Mouse (Mus musculus) limb, embryonic 14.5 days (tissue): ENCODE data around the gene Pbld2. TPM values are rescaled to one million over a fixed set of nuclear protein-coding genes. Genes with fewer than 3 reads are reported as not detected.

ENCODE experiments used
- ATAC-seq: fragments of 200-750 bp; cut with Nextera tagmentation; 2 replicates; pipeline ENCODE4 v1.8.0; 2017; ENCODE audit warnings: low read depth, moderate number of reproducible peaks, moderate TSS enrichment; ENCODE audit not compliant: low FRiP score
- DNase-seq: peaks from one replicate; pipeline ENCODE4 v3.0.0-alpha.2; 2015; ENCODE audit warnings: low spot score
- H3K27ac ChIP-seq: fragments of 300-500 bp; sonication (generic); replicated peaks from 2 replicates; pipeline ENCODE4 v1.5.1; 2014; ENCODE audit warnings: low read depth, mild to moderate bottlenecking, low read length, moderate library complexity, mixed read lengths
- H3K27me3 ChIP-seq: fragments of 300-500 bp; sonication (generic); 2 replicates; pipeline ENCODE4 v1.6.1; 2014; ENCODE audit warnings: low read length, mixed read lengths; ENCODE audit not compliant: control insufficient read depth, insufficient read depth
- H3K36me3 ChIP-seq: fragments of 300-500 bp; sonication (generic); 2 replicates; pipeline ENCODE4 v1.6.1; 2014; ENCODE audit warnings: mild to moderate bottlenecking, low read length, moderate library complexity, mixed read lengths; ENCODE audit not compliant: control insufficient read depth, insufficient read depth
- H3K4me1 ChIP-seq: fragments of 300-500 bp; sonication (generic); 2 replicates; pipeline ENCODE4 v1.6.1; 2014; ENCODE audit warnings: antibody characterized with exemption, low read length, mixed read lengths; ENCODE audit not compliant: control insufficient read depth, insufficient read depth
- H3K4me2 ChIP-seq: fragments of 300-500 bp; sonication (generic); replicated peaks from 2 replicates; pipeline ENCODE4 v1.6.1; 2014; ENCODE audit warnings: low read depth, mild to moderate bottlenecking, low read length, moderate library complexity; ENCODE audit not compliant: severe bottlenecking
- H3K4me3 ChIP-seq: fragments of 300-500 bp; sonication (generic); replicated peaks from 2 replicates; pipeline ENCODE4 v1.5.1; 2014; ENCODE audit warnings: low read length
- H3K9ac ChIP-seq: fragments of 300-500 bp; sonication (generic); 2 replicates; pipeline ENCODE4 v1.6.1; 2014; ENCODE audit warnings: mild to moderate bottlenecking, low read depth, low read length, moderate library complexity; ENCODE audit not compliant: severe bottlenecking
- H3K9me3 ChIP-seq: fragments of 300-500 bp; sonication (generic); 2 replicates; pipeline ENCODE4 v1.6.1; 2016; ENCODE audit warnings: low read length; ENCODE audit not compliant: control insufficient read depth
- POLR2A ChIP-seq: fragments of 200-500 bp; IDR thresholded peaks from 2 replicates; pipeline ENCODE4 v1.8.0; 2012; ENCODE audit warnings: inconsistent platforms, mild to moderate bottlenecking, moderate library complexity, borderline replicate concordance; ENCODE audit not compliant: insufficient read depth, insufficient read length; ENCODE audit errors: extremely low read depth
- WGBS: fragments of 180-500 bp; shearing (Covaris S2); extraction: QIAGEN DNeasy Blood & Tissue Kit; methylation state at CpG from one replicate; pipeline ENCODE4 v1.1.7; 2014; 5-methylcytosine and 5-hydroxymethylcytosine counted together
- polyA plus RNA-seq, 2 experiments: library from polyadenylated mRNA; depleted of rRNA in 1 of 2; stranded (reverse) in 1 of 2; unstranded in 1 of 2; fragments of >200 nt; fragmentation: Nextera tagmentation in 1 of 2; extraction: Ambion mirVana in 1 of 2; gene quantifications; 2 replicates each; pipeline versions ENCODE4 v1.2.1 to v1.2.3; 2012 to 2014

Pbld2 gene
- polyA plus RNA-seq, 2 experiments: 0.52 to 2.1 TPM

DNA sequence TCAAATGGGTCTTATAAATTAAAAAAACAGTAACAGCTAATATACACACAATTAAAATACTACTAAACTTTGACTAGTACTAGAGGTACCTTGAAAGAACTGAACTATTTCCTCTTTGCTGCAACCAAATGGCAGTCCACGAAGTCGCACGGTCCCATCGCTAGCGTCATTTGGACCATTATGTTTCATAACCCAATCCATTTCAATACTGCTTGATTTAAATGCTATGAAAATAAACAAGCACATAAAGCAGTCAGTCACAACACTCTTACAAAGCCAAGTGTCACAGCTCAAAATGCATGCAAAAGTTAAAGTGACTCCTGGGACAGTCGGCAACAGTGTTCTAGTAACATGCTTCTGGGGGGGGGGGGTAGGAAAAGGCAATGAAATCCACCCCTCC is 4.8 kb upstream of the Pbld2 start:
- no peak overlapping the region for H3K27ac ChIP-seq
- DNase-seq: no peak
- ATAC-seq: no peak
- 80% methylated on average over 6 of the region's 6 CpGs for WGBS
- H3K9ac ChIP-seq: no peak overlapping the region
- no peaks in the 10 kb centered on the region for H3K27me3 ChIP-seq
- no peak for TF ChIP-seq POLR2A
- H3K9me3 ChIP-seq: no peaks in the 10 kb centered on the region
- no peak overlapping the region for H3K4me3 ChIP-seq
- H3K36me3 ChIP-seq: peaks cover 41% of the 10 kb centered on the region
- no peak overlapping the region for H3K4me2 ChIP-seq
- peaks cover 12% of the 10 kb centered on the region for H3K4me1 ChIP-seq

DNA sequence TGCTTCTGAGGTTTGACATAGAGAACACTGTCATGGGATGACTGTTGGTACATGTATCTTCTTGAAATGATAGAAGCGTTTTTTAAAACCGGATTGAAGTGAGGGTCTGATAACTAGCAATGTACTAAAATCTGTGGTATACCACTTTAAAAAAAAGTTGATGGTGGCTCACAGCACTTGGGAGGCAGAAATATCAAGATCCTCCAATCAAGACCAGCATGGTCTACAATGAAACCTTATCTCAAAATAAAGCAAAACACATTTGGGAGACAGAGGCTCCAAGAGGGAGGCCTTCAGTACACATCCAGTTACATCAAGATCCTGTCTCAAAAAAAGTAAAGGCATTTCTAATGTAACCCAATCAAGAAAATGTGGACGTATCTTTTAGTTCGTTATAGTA is 2.4 kb upstream of the Pbld2 start:
- peak overlapping the region; percentile 100; the same call in 1 of the 2 replicates for H3K9ac ChIP-seq
- 0 out of 2 replicates have a peak overlapping the region, but pooled peaks have one; percentile 13 for H3K27ac ChIP-seq

DNA sequence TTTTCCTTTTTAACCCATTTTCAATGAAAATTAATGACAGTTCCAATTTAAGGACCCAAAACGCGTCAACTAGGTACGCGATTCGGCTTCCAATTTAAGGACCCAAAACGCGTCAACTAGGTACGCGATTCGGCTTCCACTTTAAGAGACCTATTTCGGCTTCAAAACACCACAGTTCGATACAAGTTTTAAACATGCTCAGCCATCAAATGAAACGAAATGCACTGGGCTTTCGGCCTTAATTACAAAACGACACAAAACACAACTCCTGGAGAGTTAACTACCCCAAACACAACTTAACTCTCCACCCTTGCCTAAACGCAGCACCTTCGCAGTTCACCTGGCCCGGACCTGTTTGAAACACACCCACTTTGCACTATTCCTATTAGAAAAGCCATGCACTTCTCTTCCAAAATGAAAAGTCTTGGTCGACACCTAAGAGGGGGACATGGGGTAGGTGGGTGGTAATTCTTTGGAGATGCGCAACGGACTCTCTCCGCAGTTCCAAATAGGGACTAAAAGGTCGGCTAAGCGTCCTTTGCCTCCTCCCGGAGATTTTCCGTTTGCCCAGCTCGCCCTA is 1.5 kb upstream of the Pbld2 start:
- peak overlapping the region; percentile 94 for H3K4me3 ChIP-seq
- H3K9me3 ChIP-seq: no peaks in the 10 kb centered on the region
- peak overlapping the region; percentile 59 for H3K4me2 ChIP-seq
- peak; percentile 5 for DNase-seq
- WGBS: under 1% methylated on average over 27 of the region's 27 CpGs
- peak overlapping the region; percentile 100 for H3K27ac ChIP-seq
- peak overlapping the region; percentile 100 for H3K9ac ChIP-seq
- H3K4me1 ChIP-seq: peaks cover 23% of the 10 kb centered on the region
- ATAC-seq: no peak
- no peaks in the 10 kb centered on the region for H3K27me3 ChIP-seq
- no peak for TF ChIP-seq POLR2A
- peaks cover 7% of the 10 kb centered on the region; the same call in 1 of the 2 replicates for H3K36me3 ChIP-seq

More for the DNA sequence above, 2.4 kb upstream of the Pbld2 start:
- peak overlapping the region; percentile 94 for H3K4me3 ChIP-seq
- no peaks in the 10 kb centered on the region for H3K9me3 ChIP-seq
- no peak for ATAC-seq
- 63% methylated on average over 4 of the region's 4 CpGs for WGBS
- H3K36me3 ChIP-seq: peaks cover 17% of the 10 kb centered on the region
- H3K27me3 ChIP-seq: no peaks in the 10 kb centered on the region
- DNase-seq: peak; percentile 7
- peak overlapping the region; percentile 59 for H3K4me2 ChIP-seq
- peaks cover 23% of the 10 kb centered on the region for H3K4me1 ChIP-seq
- TF ChIP-seq POLR2A: no peak

DNA sequence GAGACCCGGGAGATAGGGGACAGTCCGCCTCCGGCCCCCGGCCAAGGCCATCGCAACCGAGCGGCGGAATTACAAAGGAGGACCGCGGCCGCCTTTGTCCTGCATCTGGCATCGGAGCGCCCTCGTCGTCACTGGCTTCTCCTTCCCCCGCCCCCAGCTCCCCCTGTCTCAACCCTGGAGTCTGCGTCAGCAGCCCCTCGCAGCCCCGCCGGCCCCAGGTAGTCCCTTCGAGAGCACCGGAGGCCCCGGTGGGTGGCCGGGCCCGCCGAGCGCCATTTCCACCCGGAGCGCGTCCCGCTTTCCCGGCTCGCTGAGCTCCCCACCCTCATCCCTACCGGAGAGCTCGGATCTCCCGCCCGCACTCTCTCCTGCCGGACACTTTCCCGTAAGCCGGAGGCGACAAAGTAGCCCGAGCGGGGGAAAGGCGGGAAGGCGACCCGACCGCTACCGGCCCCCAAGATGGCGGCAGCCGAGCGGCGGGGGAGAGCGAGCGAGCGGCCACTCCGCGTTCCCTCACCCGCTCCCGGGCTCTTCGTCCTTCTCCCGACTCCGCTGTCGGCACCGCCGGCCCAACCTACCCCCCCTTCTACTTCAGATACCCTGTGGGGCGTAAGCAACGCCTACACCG is 880 bp upstream of the Pbld2 start:
- no peak for TF ChIP-seq POLR2A
- Histone ChIP-seq H3K27ac (peak overlapping the region; percentile 100), H3K27me3 (no peaks in the 10 kb centered on the region), H3K36me3 (peaks cover 3% of the 10 kb centered on the region; the same call in 1 of the 2 replicates), H3K4me1 (peaks cover 23% of the 10 kb centered on the region), H3K4me3 (peak overlapping the region; percentile 94), H3K4me2 (peak overlapping the region; percentile 59), H3K9me3 (no peaks in the 10 kb centered on the region), H3K9ac (peak overlapping the region; percentile 100)
- DNase-seq: peak; percentile 69
- peak; percentile 16; the same call in 1 of the 2 replicates for ATAC-seq
- 0% methylated on average over 37 of the region's 68 CpGs for WGBS

DNA sequence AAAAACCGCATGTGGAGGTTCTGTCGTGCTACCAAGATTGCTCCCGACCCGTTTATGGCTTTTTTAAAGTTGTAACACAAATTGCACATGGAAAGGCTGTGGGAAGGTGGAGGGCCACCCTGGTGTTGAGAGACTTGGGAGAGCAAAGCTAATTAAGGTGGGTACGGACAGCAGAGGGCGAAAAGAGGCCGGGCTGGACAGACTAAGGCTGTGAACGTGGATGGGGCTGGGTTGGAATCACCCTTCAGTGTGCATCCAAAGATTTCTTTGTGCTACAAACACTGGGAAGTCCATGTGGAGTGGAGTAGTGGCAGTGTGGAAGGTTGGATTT is 430 bp downstream of the Pbld2 start:
- TF ChIP-seq POLR2A: peak; percentile 53; the same call in 1 of the 2 replicates
- Histone ChIP-seq H3K9me3 (no peaks in the 10 kb centered on the region), H3K4me2 (peak overlapping the region; percentile 67), H3K27ac (peak overlapping the region; percentile 100), H3K36me3 (no peaks in the 10 kb centered on the region), H3K27me3 (no peaks in the 10 kb centered on the region), H3K4me1 (peaks cover 23% of the 10 kb centered on the region), H3K9ac (peak overlapping the region; percentile 100), H3K4me3 (peak overlapping the region; percentile 94)
- ATAC-seq: peak; percentile 24; the same call in 1 of the 2 replicates
- WGBS: 0% methylated on average over 8 of the region's 8 CpGs
- peak; percentile 70 for DNase-seq
